Mouse (Mus musculus): Measurements from ENCODE around the gene Wipi2.

- peak; percentile 55 for TF ChIP-seq CTCF (IDR thresholded peaks at IDR 0.05; ENCODE audit: extremely low read depth, insufficient read depth, low read length)
- TF ChIP-seq POLR2A (IDR thresholded peaks at IDR 0.05; ENCODE audit: extremely low read depth, insufficient read depth, low read length), result no peak
Observed at GRCm38 (mm10) chr5:142673082-142673481, 45.6 kb downstream of the Wipi2 start.

Data from cortical plate, adult 2 months (tissue).